Mouse (Mus musculus): ENCODE data around the gene Clps.

- TF ChIP-seq CTCF (IDR thresholded peaks at IDR 0.05; ENCODE audit: borderline replicate concordance, control insufficient read depth, extremely low read depth, insufficient read depth, low read length, poor library complexity) (no peak), POLR2A (IDR thresholded peaks at IDR 0.05; ENCODE audit: control insufficient read depth, extremely low read depth, insufficient read depth, low read length, poor library complexity) (no peak)
Measured at GRCm38 (mm10) chr17:28549111-28549510, 11.5 kb downstream of the Clps start, which contains the start of gene Clpsl2.

Measured in thymus, adult 2 months (tissue).